Mouse (Mus musculus) MEL (cell line): ENCODE results near the gene Ccl6. TPM values are rescaled to one million over a fixed set of nuclear protein-coding genes. Genes with fewer than 3 reads are reported as not detected.

ENCODE experiments used
- DNase-seq: peaks from one replicate; pipeline ENCODE4 v3.0.0; 2011; ENCODE audit warnings: low read depth, low spot score
- H3K27ac ChIP-seq: 2 replicates; pipeline ENCODE4 v1.5.1; 2012; ENCODE audit warnings: low read depth, mild to moderate bottlenecking, control low read depth, low read length, moderate library complexity; ENCODE audit not compliant: control insufficient read depth
- H3K27me3 ChIP-seq, 2 experiments: fragments of 150-350 bp in 1 of 2; sonication (generic) in 1 of 2; 2 replicates each; pipeline ENCODE4 v1.6.1; 2012; ENCODE audit warnings: low read length in 2 of 2, mild to moderate bottlenecking in 2 of 2, improper control_type of control experiment in 1 of 2, moderate library complexity in 1 of 2; ENCODE audit not compliant: insufficient read depth in 2 of 2, control insufficient read depth in 1 of 2
- H3K36me3 ChIP-seq, 2 experiments: 2 replicates each; pipeline ENCODE4 v1.6.1; 2012 to 2014; ENCODE audit warnings: low read length in 2 of 2, improper control_type of control experiment in 1 of 2, inconsistent platforms in 1 of 2, mild to moderate bottlenecking in 1 of 2; ENCODE audit not compliant: insufficient read depth in 2 of 2, control insufficient read depth in 1 of 2
- H3K4me1 ChIP-seq, 2 experiments: fragments of 150-350 bp in 1 of 2; sonication (generic) in 1 of 2; 2 replicates each; pipeline ENCODE4 v1.6.1; 2012; ENCODE audit warnings: low read length in 2 of 2, improper control_type of control experiment in 1 of 2, mild to moderate bottlenecking in 1 of 2; ENCODE audit not compliant: insufficient read depth in 2 of 2, control insufficient read depth in 1 of 2
- H3K4me3 ChIP-seq, 2 experiments: fragments of 150-350 bp in 1 of 2; sonication (generic) in 1 of 2; 2 replicates each; pipeline ENCODE4 v1.5.1; 2012; ENCODE audit warnings: low read depth in 2 of 2, low read length in 2 of 2, mild to moderate bottlenecking in 2 of 2, moderate library complexity in 2 of 2, control low read depth in 1 of 2, improper control_type of control experiment in 1 of 2; ENCODE audit not compliant: control insufficient read depth in 1 of 2, insufficient read depth in 1 of 2
- H3K79me2 ChIP-seq: 2 replicates; pipeline ENCODE4 v1.6.1; 2012; ENCODE audit warnings: mild to moderate bottlenecking, low read length, moderate library complexity; ENCODE audit not compliant: control insufficient read depth, poor library complexity, insufficient read depth
- H3K9ac ChIP-seq: 2 replicates; pipeline ENCODE4 v1.6.1; 2012; ENCODE audit warnings: low read depth, mild to moderate bottlenecking, control low read depth, low read length, moderate library complexity; ENCODE audit not compliant: control insufficient read depth, poor library complexity, severe bottlenecking
- H3K9me3 ChIP-seq: fragments of 150-350 bp; sonication (generic); replicated peaks from 2 replicates; pipeline ENCODE4 v1.6.1; 2012; ENCODE audit warnings: mild to moderate bottlenecking, low read length, improper control_type of control experiment, moderate library complexity; ENCODE audit not compliant: insufficient read depth
- CTCF ChIP-seq, 3 experiments: IDR thresholded peaks in 2 of 3; conservative IDR thresholded peaks in 1 of 3; 2 replicates each; pipeline ENCODE4 v1.5.1; 2011 to 2012; ENCODE audit warnings: low read length in 3 of 3, low read depth in 2 of 3, mild to moderate bottlenecking in 2 of 3, improper control_type of control experiment in 1 of 3, inconsistent platforms in 1 of 3, mixed read lengths in 1 of 3, moderate library complexity in 1 of 3; ENCODE audit not compliant: control insufficient read depth in 1 of 3, insufficient read depth in 1 of 3, poor library complexity in 1 of 3, severe bottlenecking in 1 of 3
- E2F4 ChIP-seq: IDR thresholded peaks from 2 replicates; pipeline ENCODE4 v1.6.1; 2011; ENCODE audit warnings: low read depth, low read length, improper control_type of control experiment, borderline replicate concordance
- JUND ChIP-seq: IDR thresholded peaks from 2 replicates; pipeline ENCODE4 v1.6.1; 2011; ENCODE audit warnings: low read depth, mild to moderate bottlenecking, improper control_type of control experiment, low read length
- MAFK ChIP-seq: IDR thresholded peaks from 2 replicates; pipeline ENCODE4 v1.6.1; 2011; ENCODE audit warnings: low read depth, mild to moderate bottlenecking, low read length, improper control_type of control experiment, borderline replicate concordance
- MAX ChIP-seq: IDR thresholded peaks from 2 replicates; pipeline ENCODE4 v1.6.1; 2011; ENCODE audit warnings: low read length, improper control_type of control experiment
- MAZ ChIP-seq: IDR thresholded peaks from 2 replicates; pipeline ENCODE4 v1.6.1; 2012; ENCODE audit warnings: low read depth, mild to moderate bottlenecking, inconsistent platforms, low read length, improper control_type of control experiment
- NELFE ChIP-seq: IDR thresholded peaks from 2 replicates; pipeline ENCODE4 v1.6.1; 2011; ENCODE audit warnings: low read depth, low read length, improper control_type of control experiment
- NRF1 ChIP-seq: IDR thresholded peaks from 2 replicates; pipeline ENCODE4 v1.6.1; 2014; ENCODE audit warnings: low read depth, mild to moderate bottlenecking, inconsistent platforms, low read length, improper control_type of control experiment, moderate library complexity; ENCODE audit not compliant: poor library complexity, insufficient read depth, severe bottlenecking
- POLR2AphosphoS5 ChIP-seq: IDR thresholded peaks from 2 replicates; pipeline ENCODE4 v1.6.1; 2012; ENCODE audit warnings: low read depth, borderline replicate concordance, mild to moderate bottlenecking, inconsistent platforms, low read length, moderate library complexity, mixed read lengths
- SIN3A ChIP-seq: IDR thresholded peaks from 2 replicates; pipeline ENCODE4 v1.6.1; 2012; ENCODE audit warnings: low read length, improper control_type of control experiment, inconsistent platforms
- USF1 ChIP-seq: IDR thresholded peaks from 2 replicates; pipeline ENCODE4 v1.6.1; 2014; ENCODE audit warnings: low read depth, mild to moderate bottlenecking, inconsistent platforms, low read length, improper control_type of control experiment, moderate library complexity
- USF2 ChIP-seq, 2 experiments: IDR thresholded peaks; 2 replicates each; pipeline ENCODE4 v1.6.1; 2011 to 2012; ENCODE audit warnings: improper control_type of control experiment in 2 of 2, low read length in 2 of 2, borderline replicate concordance in 1 of 2, inconsistent platforms in 1 of 2, low read depth in 1 of 2, mild to moderate bottlenecking in 1 of 2; ENCODE audit not compliant: insufficient read depth in 1 of 2
- ZKSCAN1 ChIP-seq: IDR thresholded peaks from 2 replicates; pipeline ENCODE4 v1.6.1; 2012; ENCODE audit warnings: low read depth, mild to moderate bottlenecking, inconsistent platforms, low read length, improper control_type of control experiment, moderate library complexity
- ZNF384 ChIP-seq: IDR thresholded peaks from 2 replicates; pipeline ENCODE4 v1.6.1; 2012; ENCODE audit warnings: low read depth, mild to moderate bottlenecking, inconsistent platforms, low read length, improper control_type of control experiment
- polyA plus RNA-seq, 2 experiments: library from polyadenylated mRNA; stranded (reverse) in 1 of 2; unstranded in 1 of 2; fragments of >175 nt in 1 of 2; fragments of >200 nt in 1 of 2; gene quantifications; 2 replicates each; pipeline versions ENCODE4 v1.2.1 to v1.2.4; 2012; ENCODE audit warnings: low replicate concordance in 2 of 2, low read depth in 1 of 2; ENCODE audit not compliant: insufficient read length in 2 of 2, insufficient read depth in 1 of 2, missing spikeins in 1 of 2
- total RNA-seq: library from RNA; depleted of rRNA; stranded (reverse); fragments of 300-350 nt; gene quantifications from 2 replicates; pipeline ENCODE4 v1.2.3, GENCODE M21; 2012

Gene Ccl6
- total and polyA plus RNA-seq, 3 experiments, result not detected

DNA sequence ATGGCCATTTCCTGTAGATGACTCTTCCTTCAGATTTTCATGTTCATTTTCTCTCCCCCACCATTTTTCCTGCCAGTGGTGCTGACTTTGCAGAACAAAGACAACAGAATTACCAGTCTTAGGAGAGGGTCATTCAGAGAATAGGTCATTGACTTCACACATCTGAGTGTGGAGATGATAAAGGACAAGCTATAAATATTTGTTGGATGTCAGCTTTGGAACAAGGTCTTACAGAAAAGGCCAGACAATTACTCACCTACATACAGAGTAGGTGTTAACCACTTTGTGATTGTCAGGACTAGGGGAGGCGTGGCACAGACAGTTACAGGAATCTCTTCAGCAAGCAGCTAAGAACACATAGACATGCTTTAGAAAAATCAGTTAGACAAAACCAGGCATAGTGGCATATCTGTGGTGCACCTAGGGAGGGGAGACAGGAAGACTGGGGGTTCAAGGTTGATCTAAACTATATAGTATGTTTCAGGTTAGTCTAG, 43.9 kb upstream of the Ccl6 start:
- Histone ChIP-seq H3K9me3 (no peaks in the 10 kb centered on the region), H3K27me3 (peaks cover 18 to 31% of the 10 kb centered on the region in 2 experiments), H3K4me3 (no peak overlapping the region), H3K79me2 (no peaks in the 10 kb centered on the region), H3K36me3 (peaks cover 0 to 12% of the 10 kb centered on the region in 2 experiments; a peak in 2 of 4 replicates), H3K27ac (no peak overlapping the region), H3K4me1 (peaks cover 1 to 9% of the 10 kb centered on the region in 2 experiments; a peak in 3 of 4 replicates), H3K9ac (no peak overlapping the region)
- TF ChIP-seq MAZ (no peak), USF1 (no peak)
- DNase-seq, result no peak

DNA sequence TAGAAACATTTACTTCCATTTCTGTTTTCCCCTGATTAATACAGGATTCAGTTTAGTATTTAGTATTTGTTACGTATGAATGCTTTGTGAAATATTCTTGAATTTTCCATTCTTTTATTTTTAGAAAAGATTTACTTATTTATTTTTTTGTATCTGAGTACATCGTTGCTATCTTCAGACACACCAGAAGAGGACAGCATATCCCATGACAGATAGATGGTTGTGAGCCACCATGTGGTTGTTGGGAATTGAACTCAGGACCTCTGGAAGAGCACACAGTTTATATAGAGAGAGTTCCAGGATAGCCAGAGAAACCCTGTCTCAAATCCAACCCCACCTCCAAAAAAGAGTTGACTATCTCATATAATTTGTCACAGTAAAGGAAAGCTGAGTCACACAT, 42.0 kb upstream of the Ccl6 start:
- TF ChIP-seq MAX (no peak), CTCF (IDR thresholded peaks at IDR 0.05 in 2 of 3, conservative IDR thresholded peaks at IDR 0.05 in 1 of 3; ENCODE audit: control insufficient read depth in 1 of 3, insufficient read depth in 1 of 3, low read depth in 2 of 3, low read length in 3 of 3, poor library complexity in 1 of 3, severe bottlenecking in 1 of 3) (0 out of 6 replicates have a peak, but pooled peaks of 1 of the 3 experiments have one; percentile 8)
- H3K4me3 ChIP-seq, result no peak overlapping the region
- no peak for DNase-seq

DNA sequence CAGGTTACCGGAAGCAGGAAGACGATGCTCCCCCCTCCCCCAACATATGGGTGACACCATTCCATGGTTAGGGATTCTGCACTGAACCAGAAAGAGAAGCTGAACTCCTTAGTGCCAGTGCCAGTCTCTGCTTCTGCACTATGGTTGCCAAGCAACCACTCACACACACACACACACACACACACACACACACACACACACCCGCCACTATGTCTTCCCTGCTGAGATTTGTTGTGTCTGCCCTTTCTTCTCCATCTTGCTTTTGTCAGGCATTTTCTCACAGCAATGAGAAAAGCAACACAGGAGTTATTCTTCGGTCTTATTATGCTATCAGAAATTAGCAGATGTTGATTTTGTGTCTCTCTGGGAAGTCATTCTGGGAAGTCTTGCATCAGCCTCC, 41.5 kb upstream of the Ccl6 start:
- TF ChIP-seq NELFE (no peak), SIN3A (no peak), USF2 (IDR thresholded peaks at IDR 0.05; ENCODE audit: borderline replicate concordance in 1 of 2, insufficient read depth in 1 of 2, low read depth in 1 of 2, low read length in 2 of 2) (no peak), JUND (no peak), ZKSCAN1 (no peak), CTCF (IDR thresholded peaks at IDR 0.05 in 2 of 3, conservative IDR thresholded peaks at IDR 0.05 in 1 of 3; ENCODE audit: control insufficient read depth in 1 of 3, insufficient read depth in 1 of 3, low read depth in 2 of 3, low read length in 3 of 3, poor library complexity in 1 of 3, severe bottlenecking in 1 of 3) (no peak), NRF1 (no peak), MAFK (no peak), E2F4 (no peak), POLR2AphosphoS5 (no peak), ZNF384 (no peak)
- H3K36me3 ChIP-seq, result no peaks in the 10 kb centered on the region
- no peak overlapping the region for H3K9ac ChIP-seq
- H3K4me1 ChIP-seq, result no peaks in the 10 kb centered on the region
- H3K4me3 ChIP-seq, result no peak overlapping the region
- H3K9me3 ChIP-seq, result no peaks in the 10 kb centered on the region
- DNase-seq, result no peak
- H3K27me3 ChIP-seq, result peaks cover 27 to 38% of the 10 kb centered on the region in 2 experiments
- H3K27ac ChIP-seq, result no peak overlapping the region
- H3K79me2 ChIP-seq, result no peaks in the 10 kb centered on the region

More for the DNA sequence above, 42.0 kb upstream of the Ccl6 start:
- Histone ChIP-seq H3K9me3 (no peaks in the 10 kb centered on the region), H3K4me1 (no peaks in the 10 kb centered on the region), H3K27me3 (peaks cover 26 to 37% of the 10 kb centered on the region in 2 experiments), H3K27ac (no peak overlapping the region), H3K79me2 (no peaks in the 10 kb centered on the region), H3K36me3 (no peaks in the 10 kb centered on the region), H3K9ac (no peak overlapping the region)
